Mouse (Mus musculus): Measurements from ENCODE around the gene Dnmbp. TPM values are rescaled to one million over a fixed set of nuclear protein-coding genes. Genes with fewer than 3 reads are reported as not detected.

The Dnmbp gene
- polyA plus RNA-seq, 1 experiment from 2014 or later, result 28.0 TPM

DNA sequence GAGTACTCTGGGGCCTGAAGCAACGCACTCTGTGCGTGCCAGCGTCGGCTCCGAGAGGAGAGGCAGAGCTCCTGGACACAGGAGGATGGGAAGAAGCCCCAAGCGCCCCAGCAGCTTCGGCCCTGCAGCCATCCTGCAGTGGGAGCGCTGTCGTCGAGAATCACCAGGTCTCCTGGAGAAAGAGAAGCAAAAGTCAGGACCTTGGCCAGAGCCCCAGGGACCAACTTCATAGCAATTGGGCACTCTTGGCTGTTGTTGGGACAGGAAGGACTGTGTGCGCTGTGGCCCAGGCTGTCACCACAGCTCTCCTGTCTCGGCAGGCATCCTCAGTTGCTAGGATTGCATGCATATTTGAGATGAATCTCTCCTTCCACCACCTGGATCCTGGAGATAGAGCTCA, 37.1 kb downstream of the Dnmbp start:
- ATAC-seq (ENCODE audit: insufficient number of reproducible peaks, insufficient read depth, low FRiP score, low read depth), result no peak
- H3K9ac ChIP-seq (replicated peaks; ENCODE audit: low read depth, low read length), result no peak overlapping the region
- H3K27ac ChIP-seq (ENCODE audit: low read length), result no peak overlapping the region
- peaks cover 15% of the 10 kb centered on the region for H3K36me3 ChIP-seq (ENCODE audit: control insufficient read depth, insufficient read depth, low read length)
- no peak overlapping the region for H3K4me2 ChIP-seq (replicated peaks; ENCODE audit: low read depth, low read length)
- 0 out of 2 replicates have a peak, but pooled peaks cover 6% of the 10 kb centered on the region for H3K4me1 ChIP-seq (ENCODE audit: control insufficient read depth, insufficient read depth, low read length)
- H3K4me3 ChIP-seq (ENCODE audit: low read depth, low read length), result no peak overlapping the region
- no peaks in the 10 kb centered on the region for H3K27me3 ChIP-seq (ENCODE audit: control insufficient read depth, insufficient read depth, low read length)
- no peaks in the 10 kb centered on the region; the same call in 1 of the 2 replicates for H3K9me3 ChIP-seq (ENCODE audit: control insufficient read depth, low read depth, low read length)
- WGBS, result 49% methylated on average over 12 of the region's 12 CpGs

DNA sequence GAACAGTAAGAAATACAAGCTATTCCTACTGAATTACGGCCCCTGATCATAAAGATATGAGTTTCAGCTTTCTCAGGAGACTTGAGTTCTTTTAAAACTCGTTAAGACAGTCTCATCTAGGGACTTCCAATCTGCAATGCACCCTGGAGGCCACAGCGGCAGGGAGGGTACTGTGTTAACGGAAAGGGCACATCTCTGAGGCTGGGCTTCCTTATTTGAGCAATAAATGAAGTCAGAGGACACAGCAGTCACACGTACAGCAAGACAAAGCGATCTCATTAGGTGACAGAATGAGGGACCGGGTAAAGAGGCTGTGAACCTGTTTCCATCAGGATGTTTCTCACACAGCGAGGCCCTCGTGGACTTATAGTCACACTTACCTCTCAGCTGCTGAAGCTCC, 39.3 kb downstream of the Dnmbp start:
- Histone ChIP-seq H3K4me2 (replicated peaks; ENCODE audit: low read depth, low read length) (no peak overlapping the region), H3K27ac (ENCODE audit: low read length) (no peak overlapping the region), H3K9me3 (ENCODE audit: control insufficient read depth, low read depth, low read length) (no peaks in the 10 kb centered on the region; the same call in 1 of the 2 replicates), H3K4me3 (ENCODE audit: low read depth, low read length) (no peak overlapping the region), H3K27me3 (ENCODE audit: control insufficient read depth, insufficient read depth, low read length) (no peaks in the 10 kb centered on the region), H3K4me1 (ENCODE audit: control insufficient read depth, insufficient read depth, low read length) (0 out of 2 replicates have a peak, but pooled peaks cover 6% of the 10 kb centered on the region), H3K36me3 (ENCODE audit: control insufficient read depth, insufficient read depth, low read length) (peaks cover 15% of the 10 kb centered on the region), H3K9ac (replicated peaks; ENCODE audit: low read depth, low read length) (no peak overlapping the region)
- ATAC-seq (ENCODE audit: insufficient number of reproducible peaks, insufficient read depth, low FRiP score, low read depth), result no peak
- WGBS, result 88% methylated on average over 9 of the region's 9 CpGs

DNA sequence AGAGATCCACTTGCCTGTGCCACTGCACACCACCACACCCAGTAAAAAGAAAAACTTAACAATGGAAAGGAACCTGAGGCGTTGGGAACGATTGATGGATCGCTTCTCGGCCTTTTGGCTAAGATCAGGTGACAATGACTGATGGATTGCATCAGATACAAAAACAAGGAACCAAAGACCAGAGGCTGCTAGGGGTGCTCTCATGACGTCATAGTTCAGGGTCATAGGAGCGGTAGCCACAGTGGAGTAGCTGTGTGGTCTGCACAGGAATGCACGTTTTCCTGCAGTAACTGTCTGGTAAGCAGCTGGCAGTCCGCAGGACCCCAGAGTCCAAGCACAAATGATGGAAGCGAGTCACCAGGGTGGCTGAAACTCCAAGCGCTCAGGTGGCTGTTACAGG, 41.4 kb downstream of the Dnmbp start:
- Histone ChIP-seq H3K27me3 (ENCODE audit: control insufficient read depth, insufficient read depth, low read length) (no peaks in the 10 kb centered on the region), H3K4me1 (ENCODE audit: control insufficient read depth, insufficient read depth, low read length) (0 out of 2 replicates have a peak, but pooled peaks cover 6% of the 10 kb centered on the region), H3K36me3 (ENCODE audit: control insufficient read depth, insufficient read depth, low read length) (peaks cover 15% of the 10 kb centered on the region), H3K27ac (ENCODE audit: low read length) (no peak overlapping the region), H3K9me3 (ENCODE audit: control insufficient read depth, low read depth, low read length) (no peaks in the 10 kb centered on the region; the same call in 1 of the 2 replicates), H3K9ac (replicated peaks; ENCODE audit: low read depth, low read length) (no peak overlapping the region), H3K4me2 (replicated peaks; ENCODE audit: low read depth, low read length) (no peak overlapping the region), H3K4me3 (ENCODE audit: low read depth, low read length) (no peak overlapping the region)
- no peak for ATAC-seq (ENCODE audit: insufficient number of reproducible peaks, insufficient read depth, low FRiP score, low read depth)
- 29% methylated on average over 10 of the region's 10 CpGs for WGBS

DNA sequence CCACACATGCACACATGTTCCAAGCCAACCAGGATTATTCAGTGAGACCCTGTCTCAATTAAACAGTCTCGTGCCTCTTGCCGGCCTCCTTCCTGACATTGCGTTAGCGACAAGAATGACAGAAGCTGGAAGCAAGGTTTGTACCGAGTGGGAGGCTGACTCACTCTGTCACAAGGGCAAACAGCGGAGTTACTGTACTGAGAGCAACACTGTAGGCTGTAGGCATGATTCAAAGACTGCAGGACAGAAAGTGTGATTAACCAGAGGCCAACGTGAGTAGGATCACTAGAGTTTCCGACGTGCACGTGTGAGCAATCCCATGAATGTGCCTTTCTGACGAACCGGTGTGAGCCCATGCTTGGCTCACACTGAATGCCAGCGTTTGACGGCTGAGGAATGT, 43.5 kb downstream of the Dnmbp start:
- Histone ChIP-seq H3K27me3 (ENCODE audit: control insufficient read depth, insufficient read depth, low read length) (no peaks in the 10 kb centered on the region), H3K4me1 (ENCODE audit: control insufficient read depth, insufficient read depth, low read length) (0 out of 2 replicates have a peak, but pooled peaks cover 6% of the 10 kb centered on the region), H3K4me3 (ENCODE audit: low read depth, low read length) (no peak overlapping the region), H3K9ac (replicated peaks; ENCODE audit: low read depth, low read length) (no peak overlapping the region), H3K27ac (ENCODE audit: low read length) (no peak overlapping the region), H3K4me2 (replicated peaks; ENCODE audit: low read depth, low read length) (no peak overlapping the region), H3K36me3 (ENCODE audit: control insufficient read depth, insufficient read depth, low read length) (peaks cover 7% of the 10 kb centered on the region), H3K9me3 (ENCODE audit: control insufficient read depth, low read depth, low read length) (no peaks in the 10 kb centered on the region; the same call in 1 of the 2 replicates)
- ATAC-seq (ENCODE audit: insufficient number of reproducible peaks, insufficient read depth, low FRiP score, low read depth), result no peak
- WGBS, result 77% methylated on average over 14 of the region's 14 CpGs

DNA sequence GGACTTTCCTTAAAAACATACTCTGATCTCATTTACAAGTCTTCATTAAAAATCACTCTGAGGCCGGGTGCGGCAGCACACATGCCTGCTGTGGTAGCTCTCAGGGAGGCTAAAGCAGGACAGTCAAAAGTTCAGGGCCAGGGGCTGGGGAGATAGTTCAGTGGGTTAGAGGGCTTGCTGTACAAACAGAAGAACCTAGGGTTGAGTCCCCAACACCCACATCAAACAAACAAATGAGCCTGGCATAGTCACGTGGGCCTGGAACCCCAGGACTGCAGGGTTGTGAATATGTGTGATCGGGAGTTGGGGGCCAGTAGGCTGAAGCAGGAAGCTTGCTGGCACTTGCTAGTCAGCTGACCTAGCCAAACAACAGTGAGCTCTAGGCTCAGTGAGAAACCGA, 44.0 kb downstream of the Dnmbp start:
- Histone ChIP-seq H3K36me3 (ENCODE audit: control insufficient read depth, insufficient read depth, low read length) (peaks cover 5% of the 10 kb centered on the region; the same call in 1 of the 2 replicates), H3K9ac (replicated peaks; ENCODE audit: low read depth, low read length) (no peak overlapping the region), H3K4me3 (ENCODE audit: low read depth, low read length) (no peak overlapping the region), H3K4me1 (ENCODE audit: control insufficient read depth, insufficient read depth, low read length) (0 out of 2 replicates have a peak, but pooled peaks cover 6% of the 10 kb centered on the region), H3K4me2 (replicated peaks; ENCODE audit: low read depth, low read length) (no peak overlapping the region), H3K9me3 (ENCODE audit: control insufficient read depth, low read depth, low read length) (no peaks in the 10 kb centered on the region; the same call in 1 of the 2 replicates), H3K27me3 (ENCODE audit: control insufficient read depth, insufficient read depth, low read length) (no peaks in the 10 kb centered on the region), H3K27ac (ENCODE audit: low read length) (no peak overlapping the region)
- ATAC-seq (ENCODE audit: insufficient number of reproducible peaks, insufficient read depth, low FRiP score, low read depth), result no peak
- 88% methylated on average over 5 of the region's 5 CpGs for WGBS

DNA sequence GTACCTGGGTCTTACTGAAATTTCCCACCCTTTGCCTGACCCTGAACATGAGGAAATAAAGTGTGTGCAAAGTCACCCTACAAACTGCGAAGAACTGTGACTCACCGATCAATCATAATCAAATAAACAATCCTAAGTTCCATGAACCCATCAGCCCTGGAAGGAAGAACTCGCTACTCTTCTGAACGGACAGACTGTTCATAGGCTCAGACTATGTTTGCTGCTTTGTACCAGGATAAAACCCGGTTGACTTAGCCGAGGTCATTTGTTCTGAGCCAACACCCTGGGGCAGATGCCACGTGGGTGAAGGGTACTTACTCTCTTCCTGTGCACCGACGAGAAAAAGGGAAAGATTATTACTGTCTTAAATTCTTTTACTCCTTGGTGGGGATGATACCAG, 45.2 kb downstream of the Dnmbp start:
- WGBS, result 27% methylated on average over 9 of the region's 9 CpGs
- Histone ChIP-seq H3K4me3 (ENCODE audit: low read depth, low read length) (no peak overlapping the region), H3K36me3 (ENCODE audit: control insufficient read depth, insufficient read depth, low read length) (peaks cover under 1% of the 10 kb centered on the region; the same call in 1 of the 2 replicates), H3K27me3 (ENCODE audit: control insufficient read depth, insufficient read depth, low read length) (no peaks in the 10 kb centered on the region), H3K9ac (replicated peaks; ENCODE audit: low read depth, low read length) (no peak overlapping the region), H3K4me1 (ENCODE audit: control insufficient read depth, insufficient read depth, low read length) (0 out of 2 replicates have a peak, but pooled peaks cover 8% of the 10 kb centered on the region), H3K27ac (ENCODE audit: low read length) (no peak overlapping the region), H3K4me2 (replicated peaks; ENCODE audit: low read depth, low read length) (peak overlapping the region; percentile 28; the same call in 1 of the 2 replicates), H3K9me3 (ENCODE audit: control insufficient read depth, low read depth, low read length) (no peaks in the 10 kb centered on the region; the same call in 1 of the 2 replicates)
- ATAC-seq (ENCODE audit: insufficient number of reproducible peaks, insufficient read depth, low FRiP score, low read depth), result no peak

DNA sequence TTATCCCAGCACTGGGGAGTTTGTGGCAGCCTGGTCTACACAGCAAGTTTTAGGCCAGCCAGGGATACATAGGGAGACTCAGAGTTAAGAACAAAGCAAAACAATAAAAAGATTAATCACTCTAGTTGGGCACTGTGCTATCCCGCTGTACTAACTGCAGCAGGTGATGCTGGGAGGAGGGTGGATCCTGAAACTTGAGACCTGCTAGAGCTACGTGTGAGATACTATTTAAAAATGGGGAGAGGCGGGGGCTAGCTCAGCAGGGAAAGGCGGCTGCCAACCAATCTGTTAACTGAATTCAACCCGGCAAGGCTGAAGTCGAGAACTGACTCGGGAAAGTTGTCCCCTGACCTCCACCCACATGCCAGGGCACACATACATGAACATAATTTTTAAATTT, 45.9 kb downstream of the Dnmbp start:
- WGBS, result 11% methylated on average over 7 of the region's 7 CpGs
- Histone ChIP-seq H3K4me3 (ENCODE audit: low read depth, low read length) (no peak overlapping the region), H3K9me3 (ENCODE audit: control insufficient read depth, low read depth, low read length) (no peaks in the 10 kb centered on the region), H3K27me3 (ENCODE audit: control insufficient read depth, insufficient read depth, low read length) (no peaks in the 10 kb centered on the region), H3K27ac (ENCODE audit: low read length) (no peak overlapping the region; the same call in 1 of the 2 replicates), H3K36me3 (ENCODE audit: control insufficient read depth, insufficient read depth, low read length) (no peaks in the 10 kb centered on the region), H3K4me2 (replicated peaks; ENCODE audit: low read depth, low read length) (peak overlapping the region; percentile 28; the same call in 1 of the 2 replicates), H3K9ac (replicated peaks; ENCODE audit: low read depth, low read length) (no peak overlapping the region), H3K4me1 (ENCODE audit: control insufficient read depth, insufficient read depth, low read length) (0 out of 2 replicates have a peak, but pooled peaks cover 8% of the 10 kb centered on the region)
- ATAC-seq (ENCODE audit: insufficient number of reproducible peaks, insufficient read depth, low FRiP score, low read depth), result peak; percentile 53; the same call in 1 of the 2 replicates

DNA sequence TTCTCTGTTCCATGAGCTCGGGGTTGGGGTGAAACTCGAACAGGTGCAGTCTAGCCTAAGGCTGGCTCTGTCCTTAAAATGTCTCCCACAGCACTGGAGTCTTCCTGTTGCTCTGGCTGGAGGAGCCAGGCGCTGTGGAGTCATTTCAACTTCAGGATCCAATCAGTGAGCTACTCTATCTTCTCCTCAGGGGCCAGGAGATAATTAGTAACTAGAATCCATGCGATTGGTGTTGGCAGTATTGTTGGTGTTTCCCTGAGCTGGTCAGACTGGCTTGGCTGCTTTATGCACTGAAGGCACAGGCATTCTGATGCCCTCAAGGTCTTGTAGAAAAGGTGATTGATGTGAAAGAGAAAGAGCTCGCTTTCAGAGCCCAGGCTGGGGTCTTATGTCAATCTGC, 49.5 kb downstream of the Dnmbp start:
- Histone ChIP-seq H3K36me3 (ENCODE audit: control insufficient read depth, insufficient read depth, low read length) (no peaks in the 10 kb centered on the region), H3K9me3 (ENCODE audit: control insufficient read depth, low read depth, low read length) (no peaks in the 10 kb centered on the region), H3K4me1 (ENCODE audit: control insufficient read depth, insufficient read depth, low read length) (peaks cover 8% of the 10 kb centered on the region; the same call in 1 of the 2 replicates), H3K27me3 (ENCODE audit: control insufficient read depth, insufficient read depth, low read length) (no peaks in the 10 kb centered on the region), H3K9ac (replicated peaks; ENCODE audit: low read depth, low read length) (no peak overlapping the region), H3K4me3 (ENCODE audit: low read depth, low read length) (peak overlapping the region; percentile 30), H3K4me2 (replicated peaks; ENCODE audit: low read depth, low read length) (peak overlapping the region; percentile 46), H3K27ac (ENCODE audit: low read length) (peak overlapping the region; percentile 90)
- peak; percentile 84 for ATAC-seq (ENCODE audit: insufficient number of reproducible peaks, insufficient read depth, low FRiP score, low read depth)
- 38% methylated on average over 5 of the region's 5 CpGs for WGBS

DNA sequence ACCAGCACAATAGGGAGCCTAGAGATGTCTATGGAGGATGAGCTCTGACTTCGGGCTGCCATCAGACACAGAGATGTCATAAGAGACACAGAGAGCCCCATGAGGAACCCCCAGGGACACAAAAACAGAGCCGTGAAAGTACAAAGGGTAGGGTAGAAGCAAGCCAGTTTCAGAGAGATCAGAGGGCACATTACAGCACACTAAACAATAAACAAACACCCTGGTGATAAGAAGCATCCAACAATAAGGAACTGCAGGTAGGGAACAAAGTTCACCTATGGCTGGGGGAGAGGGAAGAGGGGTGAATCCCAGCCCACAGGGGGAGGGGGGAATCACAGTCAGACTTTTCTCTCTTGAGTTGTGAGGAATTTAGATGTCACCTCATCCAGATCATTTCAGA, 52.3 kb downstream of the Dnmbp start:
- Histone ChIP-seq H3K9ac (replicated peaks; ENCODE audit: low read depth, low read length) (no peak overlapping the region), H3K4me2 (replicated peaks; ENCODE audit: low read depth, low read length) (peak overlapping the region; percentile 46), H3K9me3 (ENCODE audit: control insufficient read depth, low read depth, low read length) (no peaks in the 10 kb centered on the region), H3K4me3 (ENCODE audit: low read depth, low read length) (peak overlapping the region; percentile 30), H3K27me3 (ENCODE audit: control insufficient read depth, insufficient read depth, low read length) (no peaks in the 10 kb centered on the region), H3K27ac (ENCODE audit: low read length) (no peak overlapping the region), H3K36me3 (ENCODE audit: control insufficient read depth, insufficient read depth, low read length) (no peaks in the 10 kb centered on the region), H3K4me1 (ENCODE audit: control insufficient read depth, insufficient read depth, low read length) (peaks cover 23% of the 10 kb centered on the region)
- no peak for ATAC-seq (ENCODE audit: insufficient number of reproducible peaks, insufficient read depth, low FRiP score, low read depth)
- 68% methylated on average over 2 of the region's 2 CpGs for WGBS

Data from stomach, embryonic 14.5 days (tissue).